21 mouse cellular contexts compared by ENCODE assay signal in the genomic region with DNA sequence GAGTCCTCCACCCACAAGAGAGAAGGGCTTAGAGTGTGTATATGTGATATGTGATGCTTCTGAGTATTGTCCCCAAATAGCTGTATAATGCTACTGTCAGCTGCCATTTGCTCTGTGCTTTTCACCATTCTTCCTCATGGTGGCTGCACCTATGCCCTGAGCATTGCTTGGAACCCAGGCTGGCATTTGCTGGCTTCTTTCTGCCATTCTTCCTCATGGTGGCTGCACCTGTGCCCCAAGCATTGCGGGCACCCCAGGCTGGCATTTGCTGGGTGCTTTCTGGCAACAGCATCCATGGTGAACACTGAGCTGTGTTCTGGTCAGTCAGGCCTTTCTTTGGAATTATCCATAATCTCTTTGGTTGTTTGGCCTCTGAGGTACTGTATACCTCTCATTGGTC.
A peak's percentile ranks its signal among the peaks of the same experiment; 100 is the strongest.
DNase-seq lines count a peak whose midpoint lies in the region; ATAC-seq and TF ChIP-seq lines count a peak whose summit lies in the region.
"Had no signal": no experiment of that assay in that cellular context is flagged by ENCODE, and none has a peak within 500 bp of the region (broad histone marks: within the 10 kb centered on the region; RNA-seq: fewer than 3 reads in every experiment).

No protein-coding gene starts in this region.

- no peak for TF ChIP-seq POLR2A in myocyte (IDR thresholded peaks at IDR 0.05; ENCODE audit: insufficient read length, low read depth)

- peak; percentile 62 for DNase-seq in heart, adult 11 months
- DNase-seq in heart, adult 18-20 months, result no peak
- no peak for DNase-seq in limb, embryonic 10.5 days (ENCODE audit: low spot score)
- no peak for DNase-seq in thymus, postnatal 25 days
- DNase-seq in lung, postnatal 0 days (ENCODE audit: low spot score), result no peak
- DNase-seq: adrenal gland, adult 2 months; adrenal gland, adult 8-10 months; adrenal gland, postnatal 10 days; adrenal gland, postnatal 14 days; adrenal gland, postnatal 25 days; adrenal gland, postnatal 36 days; B cell, adult 2 months; cerebellum, adult 11 months; cerebellum, adult 11-12 months; cerebellum, adult 18-20 months had no signal

- ATAC-seq in lung, postnatal 0 days, result no peak
- ATAC-seq: activated CD4-positive, CD25-positive, alpha-beta regulatory T cell, adult 4 months; CD4-positive, CD25-positive, alpha-beta regulatory T cell, adult 4 months; Patski had no signal

- no peak overlapping the region for H3K4me3 ChIP-seq in limb, embryonic 10.5 days
- no peak overlapping the region for H3K4me3 ChIP-seq in myocyte
- H3K4me3 ChIP-seq in lung, postnatal 0 days (ENCODE audit: low read depth, low read length), result no peak overlapping the region

- H3K9ac ChIP-seq in lung, postnatal 0 days (replicated peaks; ENCODE audit: low read depth), result no peak overlapping the region

- peaks cover 29% of the 10 kb centered on the region for H3K4me1 ChIP-seq in limb, embryonic 10.5 days
- no peaks in the 10 kb centered on the region for H3K4me1 ChIP-seq in lung, postnatal 0 days (ENCODE audit: insufficient read depth, low read depth, low read length)

- 0 out of 2 replicates have a peak overlapping the region, but pooled peaks have one; percentile 30 for H3K27ac ChIP-seq in limb, embryonic 10.5 days
- H3K27ac ChIP-seq in lung, postnatal 0 days (ENCODE audit: low read length), result no peak overlapping the region

- no peak overlapping the region for H3K4me2 ChIP-seq in myocyte (ENCODE audit: low read depth)
- H3K4me2 ChIP-seq in lung, postnatal 0 days (replicated peaks; ENCODE audit: low read depth, low read length), result no peak overlapping the region

- no peak overlapping the region for H3ac ChIP-seq in myocyte (ENCODE audit: control insufficient read depth, insufficient read length)

- no peak for TF ChIP-seq CTCF in lung, postnatal 0 days (IDR thresholded peaks at IDR 0.05)

- no peak for TF ChIP-seq EP300 in lung, postnatal 0 days (IDR thresholded peaks at IDR 0.05)

- no peaks in the 10 kb centered on the region for H3K79me2 ChIP-seq in myocyte (ENCODE audit: control insufficient read depth, insufficient read depth)

- H3K36me3 ChIP-seq in limb, embryonic 10.5 days, result no peaks in the 10 kb centered on the region
- H3K36me3 ChIP-seq in myocyte (ENCODE audit: control insufficient read depth, insufficient read depth), result no peaks in the 10 kb centered on the region
- no peaks in the 10 kb centered on the region for H3K36me3 ChIP-seq in lung, postnatal 0 days (ENCODE audit: insufficient read depth, low read length)
- H3K36me3 ChIP-seq: G1E had no signal

- WGBS in limb, embryonic 10.5 days, result 100% methylated on average over 1 of the region's 1 CpGs
- 88% methylated on average over 1 of the region's 1 CpGs for WGBS in lung, postnatal 0 days

- no peaks in the 10 kb centered on the region for H3K27me3 ChIP-seq in limb, embryonic 10.5 days (ENCODE audit: low read depth, poor library complexity, severe bottlenecking)
- H3K27me3 ChIP-seq in myocyte (ENCODE audit: control insufficient read depth, insufficient read depth, insufficient read length), result no peaks in the 10 kb centered on the region
- H3K27me3 ChIP-seq in lung, postnatal 0 days (replicated peaks; ENCODE audit: insufficient read depth, low read length), result no peaks in the 10 kb centered on the region
- H3K27me3 ChIP-seq: CH12.LX, Patski had no signal

- H3K9me3 ChIP-seq in limb, embryonic 10.5 days (replicated peaks), result no peaks in the 10 kb centered on the region
- no peaks in the 10 kb centered on the region for H3K9me3 ChIP-seq in lung, postnatal 0 days (ENCODE audit: low read length)

TF ChIP-seq in myocyte, 11 proteins besides CTCF, POLR2A, EP300 and RAD21:
- TF ChIP-seq MYOD1 (IDR thresholded peaks at IDR 0.05; ENCODE audit: control insufficient read depth in 1 of 3, insufficient read length in 2 of 3, low read depth in 2 of 3), result peak in 1 of 3 experiments; percentile 17
- no peak for TF ChIP-seq SRF (IDR thresholded peaks at IDR 0.05; ENCODE audit: control insufficient read depth, insufficient read length, low read depth)
- peak in 2 of 3 experiments; percentile 30 to 58 for TF ChIP-seq MYOG (IDR thresholded peaks at IDR 0.05; ENCODE audit: control insufficient read depth in 1 of 3, insufficient read depth in 1 of 3, insufficient read length in 2 of 3, low read depth in 2 of 3)
